Mouse (Mus musculus): ENCODE measurements around the gene Etv2. TPM values are rescaled to one million over a fixed set of nuclear protein-coding genes. Genes with fewer than 3 reads are reported as not detected.
A peak's percentile ranks its signal among the peaks of the same experiment; 100 is the strongest.

Gene Etv2
- total RNA-seq, 4 experiments from 2014 or later: not detected

DNA sequence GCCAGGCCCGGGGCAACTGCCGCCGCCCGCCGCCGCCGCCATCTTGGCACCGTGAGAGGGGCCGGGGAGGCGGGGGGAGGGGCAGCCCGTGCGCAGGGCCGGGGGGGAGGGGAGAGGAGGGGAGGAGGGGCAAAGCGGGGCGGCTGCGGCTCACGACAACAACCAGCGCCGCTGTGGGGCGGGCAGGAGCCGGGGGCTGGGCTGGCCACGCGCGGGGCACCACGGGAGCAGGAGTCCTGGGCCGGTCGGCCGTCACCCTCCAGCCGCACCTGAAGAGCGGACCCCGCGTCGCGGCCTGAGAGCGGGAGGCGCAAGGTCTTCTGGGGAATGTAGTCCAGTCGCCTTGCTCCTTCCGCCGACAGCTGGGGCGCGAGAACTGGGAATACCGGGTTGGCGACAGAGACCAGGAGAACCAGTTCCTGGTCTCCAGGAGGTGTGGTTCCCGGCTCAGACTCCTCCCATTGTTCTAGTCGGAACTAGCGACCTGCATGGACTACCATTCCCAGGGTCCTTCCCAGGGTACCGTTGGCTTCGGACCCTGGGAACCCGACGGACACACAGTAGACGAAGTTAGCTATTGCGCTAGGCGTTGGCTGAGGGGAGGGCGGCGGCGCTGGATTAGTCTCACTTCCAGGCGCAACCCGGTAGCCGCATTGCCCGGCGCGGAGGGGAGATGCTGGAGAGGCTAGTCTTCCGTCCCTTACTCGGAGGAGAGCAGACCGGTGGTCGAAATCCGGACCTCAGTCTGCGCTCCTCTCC, 46.8 kb downstream of the Etv2 start, which contains the start of gene Kmt2b:
Gene Kmt2b (minus strand): TSS at position 51 of the 759 bp plus-strand sequence.
- DNase-seq (ENCODE audit: low spot score in 2 of 2): peak; percentile 89 to 98

DNA sequence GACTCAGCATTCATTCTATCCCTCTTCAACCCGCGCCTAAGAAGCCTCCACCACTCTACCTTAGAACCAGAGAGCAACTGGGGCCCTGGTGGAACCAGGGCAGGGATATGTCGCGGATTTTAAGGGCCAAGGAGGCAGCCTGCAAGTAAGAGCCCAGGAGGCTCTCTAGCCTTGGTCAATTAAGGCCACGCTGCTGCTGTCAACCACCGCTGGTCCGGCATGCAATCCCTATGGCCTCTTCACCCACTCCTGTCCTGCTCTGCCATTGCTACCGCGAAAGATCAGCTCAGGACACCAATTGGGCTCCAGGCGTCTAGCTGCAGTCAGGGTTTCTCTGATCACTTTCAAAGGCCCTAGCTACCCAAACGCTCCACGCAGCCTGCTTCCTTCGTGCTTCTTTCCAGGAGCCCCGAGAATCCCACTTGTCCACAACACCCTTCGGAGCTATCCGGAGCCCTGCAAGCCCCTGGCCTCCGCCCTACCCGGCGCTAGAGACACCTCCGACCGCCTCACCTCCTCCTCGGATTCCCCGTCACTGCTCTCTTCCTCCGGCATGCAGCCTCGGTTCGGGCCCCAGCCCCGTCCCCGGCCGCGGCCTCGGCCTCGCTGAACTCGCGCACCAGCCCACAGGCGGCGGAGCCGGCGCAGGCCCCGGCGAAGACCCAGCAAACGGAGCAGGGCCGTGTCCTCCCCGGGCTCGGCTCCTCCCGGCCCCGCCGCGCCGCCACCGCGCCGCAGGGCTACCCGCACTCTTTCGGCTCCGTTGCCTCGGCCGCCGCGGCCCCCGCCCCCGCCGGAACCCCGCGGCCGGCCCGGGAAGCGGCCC, 47.6 kb downstream of the Etv2 start:
- peak in 1 of 2 experiments; percentile 53 for DNase-seq (ENCODE audit: low spot score in 2 of 2)

DNA sequence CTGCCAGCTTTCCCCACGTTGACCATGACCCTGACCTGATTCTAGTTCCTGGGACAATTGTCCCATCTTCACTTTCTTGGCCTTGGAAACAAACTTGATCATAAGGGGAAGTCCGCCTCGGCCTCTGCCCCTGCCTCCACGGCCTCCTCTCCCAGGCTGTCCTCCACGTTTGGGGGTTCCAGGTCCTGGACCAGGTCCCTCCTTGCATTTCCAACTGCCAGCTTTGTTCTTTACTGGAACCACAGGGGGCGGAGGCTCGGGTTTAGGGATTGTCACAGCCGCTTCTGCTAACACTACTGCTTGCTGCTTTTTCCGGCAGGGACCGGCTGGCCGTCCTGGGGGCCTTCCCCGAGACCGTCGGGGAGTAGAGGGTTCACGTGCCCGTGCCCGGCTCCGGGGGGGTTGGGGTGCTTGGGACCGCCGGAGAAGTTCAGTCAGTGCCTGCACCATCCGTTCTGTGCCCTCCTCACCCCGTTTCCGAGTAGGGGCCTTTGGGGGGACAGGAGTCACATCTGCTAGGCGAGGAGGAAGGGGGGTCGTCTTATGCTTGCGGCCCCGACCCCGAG, 49.1 kb downstream of the Etv2 start:
- no peak for DNase-seq (ENCODE audit: low spot score in 2 of 2)

DNA sequence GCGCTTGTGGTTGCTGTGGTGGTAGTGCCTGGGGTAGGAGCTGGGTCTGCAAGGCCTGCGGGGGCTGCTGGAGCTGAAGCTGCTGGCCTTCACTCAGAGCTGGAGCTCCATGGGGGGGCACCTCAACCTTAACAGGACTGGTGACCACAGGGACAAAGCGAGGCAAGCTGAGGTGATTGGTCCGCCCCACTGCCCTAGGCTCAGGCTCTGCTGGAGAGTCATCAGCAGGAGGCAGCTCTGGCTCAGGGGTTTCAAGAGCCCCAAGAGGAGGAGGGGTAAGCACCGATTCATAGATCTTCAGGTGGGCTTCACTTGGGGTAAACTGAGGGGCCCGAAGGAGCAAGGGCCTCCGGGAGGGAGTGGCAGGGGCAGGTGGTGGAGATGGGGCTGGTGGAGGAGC, 50.5 kb downstream of the Etv2 start:
- DNase-seq (ENCODE audit: low spot score in 2 of 2): no peak

- no peak for DNase-seq (ENCODE audit: low spot score in 2 of 2)
These were observed 51.3 kb downstream of the Etv2 start for GRCm38 (mm10) chr7:30584339-30584738.

Small RNA genes lying within 50 kb of the gene (microRNA-seq; reads per million reads assigned to microRNA genes)
- gene Mir3569: 0.66 to 1.3 reads per million in 2 experiments

Other genes with a start within 250 kb of the Etv2 start
- 100 to 1,000 TPM in 2 of 4 experiments, 10 to 100 TPM in 2; 25.2 to 334 (median 134) TPM for gene Tyrobp, start 222.1 kb downstream of the Etv2 start, total RNA-seq (2022)
- 1 to 10 TPM in 3 of 4 experiments, not detected in 1; 1.4 to 3.0 (median 2.1) TPM for gene Hcst, start 216.0 kb downstream of the Etv2 start, total RNA-seq (2022)
- 1 to 10 TPM; 2.2 to 4.5 (median 2.8) TPM for gene Nfkbid, start 214.1 kb downstream of the Etv2 start, total RNA-seq (2022)
- 1,000 to 10,000 TPM; 1,239 to 1,309 (median 1,269) TPM for gene Aplp1, start 190.3 kb downstream of the Etv2 start, total RNA-seq (2022)
- 10 to 100 TPM in 1 of 4 experiments, 1 to 10 TPM in 3; 5.5 to 10.2 (median 7.5) TPM for gene Kirrel2, start 178.2 kb downstream of the Etv2 start, total RNA-seq (2022)
- under 1 TPM; 0.68 to 0.82 (median 0.75) TPM for gene Nphs1, start 177.5 kb downstream of the Etv2 start, total RNA-seq (2022)
- gene Prodh2, start 142.2 kb downstream of the Etv2 start, total RNA-seq (2022): not detected
- 100 to 1,000 TPM; 177 to 184 (median 178) TPM for gene Arhgap33, start 100.8 kb downstream of the Etv2 start, total RNA-seq (2022)
- 1 to 10 TPM; 5.5 to 8.1 (median 6.4) TPM for gene Hspb6, start 83.7 kb downstream of the Etv2 start, total RNA-seq (2022)
- gene Proser3, start 83.6 kb downstream of the Etv2 start, total RNA-seq (2022): 1 to 10 TPM; 3.4 to 4.4 (median 4.0) TPM
- 10 to 100 TPM; 33.8 to 45.0 (median 41.1) TPM for gene Lin37, start 76.0 kb downstream of the Etv2 start, total RNA-seq (2022)
- gene U2af1l4, start 72.6 kb downstream of the Etv2 start, total RNA-seq (2022): 10 to 100 TPM; 61.5 to 76.6 (median 71.7) TPM
- gene Gm49396, start 72.5 kb downstream of the Etv2 start, total RNA-seq (2022): 1 to 10 TPM; 5.7 to 7.5 (median 6.3) TPM
- gene Psenen, start 72.2 kb downstream of the Etv2 start, total RNA-seq (2022): 100 to 1,000 TPM in 3 of 4 experiments, 10 to 100 TPM in 1; 97.2 to 102 (median 101) TPM
- gene Igflr1, start 70.4 kb downstream of the Etv2 start, total RNA-seq (2022): 1 to 10 TPM; 2.5 to 3.8 (median 2.8) TPM
- gene Kmt2b, start 47.1 kb downstream of the Etv2 start, total RNA-seq (2022): 10 to 100 TPM; 43.7 to 52.9 (median 47.6) TPM
- gene Zbtb32, start 36.9 kb downstream of the Etv2 start, total RNA-seq (2022): not detected
- gene Upk1a, start 23.0 kb downstream of the Etv2 start, total RNA-seq (2022): under 1 TPM in 3 of 4 experiments, not detected in 1; 0.23 to 0.51 (median 0.35) TPM
- 100 to 1,000 TPM; 641 to 753 (median 694) TPM for gene Cox6b1, start 9.7 kb downstream of the Etv2 start, total RNA-seq (2022)
- 10 to 100 TPM; 57.5 to 68.0 (median 63.6) TPM for gene Rbm42, start 14.5 kb upstream of the Etv2 start, total RNA-seq (2022)
- gene Haus5, start 29.1 kb upstream of the Etv2 start, total RNA-seq (2022): 1 to 10 TPM; 5.6 to 9.1 (median 7.3) TPM
- not detected for gene Pmis2, start 35.8 kb upstream of the Etv2 start, total RNA-seq (2022)
- not detected for gene 2200002J24Rik, start 63.1 kb upstream of the Etv2 start, total RNA-seq (2022)
- gene Atp4a, start 76.4 kb upstream of the Etv2 start, total RNA-seq (2022): 1 to 10 TPM in 3 of 4 experiments, under 1 TPM in 1; 0.57 to 2.0 (median 1.6) TPM
- 100 to 1,000 TPM; 113 to 127 (median 115) TPM for gene Tmem147, start 93.7 kb upstream of the Etv2 start, total RNA-seq (2022)
- gene Gapdhs, start 107.8 kb upstream of the Etv2 start, total RNA-seq (2022): not detected
- 10 to 100 TPM; 12.0 to 17.3 (median 13.7) TPM for gene Sbsn, start 115.6 kb upstream of the Etv2 start, total RNA-seq (2022)
- 1 to 10 TPM; 4.1 to 5.2 (median 4.7) TPM for gene Dmkn, start 127.9 kb upstream of the Etv2 start, total RNA-seq (2022)
- gene Krtdap, start 152.0 kb upstream of the Etv2 start, total RNA-seq (2022): not detected
- not detected for gene Ffar2, start 187.9 kb upstream of the Etv2 start, total RNA-seq (2022)
- not detected for gene Ffar3, start 220.3 kb upstream of the Etv2 start, total RNA-seq (2022)
- not detected for gene Ffar1, start 225.7 kb upstream of the Etv2 start, total RNA-seq (2022)
- gene Cd22, start 244.5 kb upstream of the Etv2 start, total RNA-seq (2022): 1 to 10 TPM in 1 of 4 experiments, under 1 TPM in 2, not detected in 1; 0.24 to 1.8 (median 0.37) TPM

All from left cerebral cortex, adult 8-10 months (tissue).